Mouse (Mus musculus) urinary bladder, postnatal 36 days (tissue): Measurements from ENCODE around the gene Vgll4.
"Not testable (repeated sequence)": the region's sequence is repeated elsewhere in the genome, so short reads cannot be mapped to it uniquely, and the experiment has no call there.

ENCODE experiments used
- DNase-seq, 2 experiments: peaks; one replicate each; pipeline ENCODE4 v3.0.0; 2022; ENCODE audit warnings: low spot score in 2 of 2, mixed read lengths in 1 of 2

Vgll4 gene

DNA sequence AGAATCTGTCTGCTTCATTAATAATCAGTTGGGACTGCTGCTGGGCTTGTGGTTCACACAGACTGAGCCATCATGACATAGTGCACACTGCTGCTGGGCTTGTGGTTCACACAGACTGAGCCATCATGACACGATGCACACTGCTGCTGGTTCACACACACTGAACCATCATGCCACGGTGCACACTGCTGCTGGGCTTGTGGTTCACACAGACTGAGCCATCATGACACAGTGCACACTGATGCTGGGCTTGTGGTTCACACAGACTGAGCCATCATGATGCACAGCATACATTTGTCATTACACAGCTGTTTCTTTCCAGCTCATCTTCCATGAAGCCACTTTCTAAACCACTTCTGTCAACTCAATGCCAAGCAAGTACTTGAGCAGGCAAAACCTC, 30.1 kb downstream of the Vgll4 start:
- no peak for DNase-seq

DNA sequence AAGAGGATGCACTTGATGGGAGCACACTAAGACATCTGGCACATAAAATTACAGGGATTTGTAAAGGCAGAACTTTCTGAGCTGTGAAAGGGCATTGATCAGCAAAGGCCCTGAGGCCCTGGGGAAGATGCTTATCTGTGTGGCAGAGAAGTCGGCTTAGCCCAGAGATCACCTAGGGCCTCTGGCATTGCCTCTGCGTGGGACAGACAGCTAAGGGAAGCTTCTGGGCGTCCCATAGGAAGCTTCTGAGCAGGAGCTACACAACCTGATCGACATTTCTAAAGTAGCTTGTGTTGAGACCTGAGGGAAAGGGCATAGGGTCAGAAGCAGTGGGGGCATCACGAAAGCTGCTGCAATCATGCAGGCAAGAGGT, 32.9 kb downstream of the Vgll4 start:
- DNase-seq, result no peak

DNA sequence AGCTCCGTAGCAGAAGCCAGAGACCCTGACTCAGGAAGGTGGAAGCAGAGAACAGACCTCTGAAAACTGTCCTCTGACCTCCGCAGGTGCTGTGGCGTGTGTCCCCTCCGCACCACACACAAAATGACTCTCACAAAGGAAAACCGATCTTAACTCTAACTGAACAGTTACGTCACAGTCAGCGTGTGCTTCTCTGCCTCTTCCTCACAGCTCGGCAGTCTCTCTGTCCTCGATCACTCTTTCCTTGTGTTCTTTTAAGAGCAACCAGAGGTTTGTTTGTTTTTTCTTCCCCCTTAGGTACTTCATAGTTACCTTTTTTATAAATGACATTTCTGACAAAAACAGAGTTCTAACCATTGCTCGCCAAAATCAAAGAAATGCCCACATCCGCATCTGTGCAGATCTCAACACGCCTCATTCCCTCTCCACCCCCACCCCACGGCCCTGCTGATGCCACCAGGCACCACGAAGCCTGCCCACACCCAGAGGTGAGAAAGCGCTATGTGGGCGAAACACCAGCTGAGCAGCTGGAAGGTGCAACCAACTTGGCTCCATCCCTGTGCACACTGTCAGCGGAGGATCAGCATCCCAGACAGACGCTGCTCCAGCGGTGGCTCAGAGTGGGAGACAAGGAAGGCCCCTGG, 33.4 kb downstream of the Vgll4 start:
- no peak for DNase-seq

DNA sequence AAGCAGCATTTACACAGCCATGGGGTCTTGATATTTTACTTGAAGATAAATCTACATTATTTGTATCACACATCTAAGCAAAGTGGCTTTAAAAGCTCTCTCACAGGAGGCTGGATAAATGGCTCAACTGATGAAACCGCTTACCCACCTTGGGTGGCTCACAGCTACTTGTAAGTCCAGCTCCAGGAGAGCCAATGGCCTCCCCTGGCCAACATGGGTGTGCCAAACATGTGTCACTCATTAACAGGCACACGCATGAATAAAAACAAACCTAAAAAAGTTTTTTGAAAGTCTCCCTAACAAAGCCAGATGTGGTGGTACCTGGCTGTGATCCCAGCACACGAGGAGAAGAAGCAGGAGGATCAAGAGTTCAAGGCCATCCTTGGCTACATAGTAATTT, 34.4 kb downstream of the Vgll4 start:
- DNase-seq, result no peak

DNA sequence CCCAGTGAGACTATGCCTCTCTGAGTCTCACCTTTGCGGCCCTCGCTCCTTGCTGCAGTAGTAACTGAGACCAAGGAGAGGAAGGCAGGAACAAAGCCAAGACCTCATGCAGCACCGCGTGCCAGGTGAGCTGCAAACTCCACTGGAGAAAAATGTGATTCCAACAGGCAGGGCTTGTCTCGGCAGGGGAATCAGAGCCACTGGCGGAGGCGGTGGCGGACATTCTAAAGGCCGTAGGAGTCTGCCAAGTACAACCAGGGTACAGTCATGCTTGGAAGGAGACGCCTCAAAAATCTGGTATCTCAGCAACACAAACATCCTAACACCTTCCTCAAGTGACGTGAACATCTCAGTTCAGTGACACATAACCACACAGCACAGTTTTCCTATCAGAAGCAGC, 35.7 kb downstream of the Vgll4 start:
- no peak for DNase-seq

DNA sequence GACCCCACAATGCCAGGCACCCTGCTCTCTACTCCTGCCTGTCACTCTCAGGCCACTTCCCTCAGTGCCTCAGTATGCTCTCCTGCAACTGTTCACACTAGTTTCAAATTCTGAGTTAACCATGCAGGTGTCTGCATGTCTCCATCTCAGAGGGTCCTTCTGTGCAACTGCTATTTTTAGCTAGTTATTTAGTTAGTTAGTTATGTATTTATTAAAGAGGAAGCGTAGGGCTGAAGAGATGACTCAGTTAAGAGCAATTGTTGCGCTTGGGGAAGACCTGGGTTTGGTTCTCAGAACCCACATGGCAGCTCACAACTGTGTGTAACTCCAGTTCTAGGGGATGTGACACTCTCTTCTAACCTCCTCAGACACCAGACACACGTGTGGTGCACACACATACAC, 36.8 kb downstream of the Vgll4 start:
- DNase-seq, result no peak

DNA sequence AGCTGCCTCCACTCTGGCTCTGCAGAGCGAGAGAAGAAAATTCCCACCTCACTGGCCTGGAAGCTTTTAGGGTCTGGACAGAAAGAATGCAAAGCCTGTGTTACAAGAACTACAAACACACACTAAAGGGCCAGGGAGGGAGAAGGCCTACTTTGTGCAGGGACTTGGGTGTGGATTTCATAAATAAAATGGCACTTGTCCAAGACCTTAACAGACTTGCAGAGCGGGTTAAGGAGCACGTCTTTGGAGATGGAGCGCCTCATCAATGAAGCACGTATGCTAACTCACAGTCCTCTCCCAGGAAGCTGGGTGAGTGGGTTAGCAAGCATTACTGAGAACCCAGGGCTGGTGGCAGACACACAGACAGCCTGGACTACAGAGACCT, 37.7 kb downstream of the Vgll4 start:
- DNase-seq, result no peak

DNA sequence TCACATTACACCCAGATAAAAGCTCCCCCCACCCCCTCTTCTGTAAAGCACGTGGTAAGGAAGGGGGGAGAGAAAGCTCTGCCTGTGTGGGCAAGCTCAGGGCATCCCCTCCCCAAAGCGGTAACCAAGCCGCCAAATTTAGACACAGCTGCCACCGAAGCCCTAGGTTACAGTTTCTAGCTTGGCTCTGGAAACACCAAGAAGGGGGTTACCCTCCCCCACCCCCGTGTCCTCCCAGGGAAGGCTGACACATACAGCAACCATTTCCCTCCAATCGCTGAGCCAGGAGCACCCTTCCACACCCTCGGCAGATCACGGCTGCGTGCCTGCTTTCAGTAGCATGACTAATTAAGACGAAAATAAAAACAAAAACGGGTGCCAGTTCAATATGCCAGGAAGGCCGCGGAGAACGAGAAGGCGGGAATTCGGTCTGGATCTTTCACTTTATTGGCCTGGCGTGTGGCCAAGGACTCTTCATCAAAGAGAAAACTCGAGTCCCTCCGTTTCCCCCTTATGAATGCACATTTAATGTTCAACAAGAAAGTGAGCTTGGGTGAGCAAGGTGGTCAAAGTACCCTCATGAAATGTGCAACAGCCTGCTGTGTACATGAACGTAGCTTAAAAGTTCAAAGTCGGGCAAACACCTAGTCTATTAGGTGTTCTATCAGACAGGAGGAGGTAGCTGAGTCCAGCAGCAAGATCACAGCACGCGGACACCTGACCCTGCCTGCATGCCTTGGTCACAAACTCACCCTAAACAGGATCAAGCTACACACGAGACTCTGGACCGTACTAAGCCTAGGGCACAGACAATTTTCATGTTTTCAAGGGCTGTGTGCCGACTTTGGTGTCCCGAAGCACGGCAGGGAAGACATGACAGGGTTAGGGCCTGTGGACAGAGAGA, 38.3 kb downstream of the Vgll4 start:
- DNase-seq, result no peak

DNA sequence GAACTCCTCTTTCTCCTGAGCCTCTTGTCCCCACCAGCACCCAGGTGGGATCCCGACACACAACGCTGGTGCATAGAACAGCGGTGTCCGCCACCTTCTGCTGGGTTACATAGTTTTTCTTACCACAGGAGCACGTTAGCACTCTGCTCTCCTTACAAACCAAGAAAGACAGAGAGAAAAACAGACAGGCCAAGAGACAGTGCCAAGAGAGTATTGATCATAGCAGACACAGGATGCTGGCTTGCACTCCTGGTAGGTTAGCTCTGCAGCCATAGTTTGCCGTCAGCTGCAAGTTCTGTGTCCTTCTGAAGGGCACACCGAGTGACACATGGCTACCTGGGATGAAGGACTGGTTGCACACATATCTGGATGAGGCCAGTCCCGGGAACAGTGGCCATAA, 39.1 kb downstream of the Vgll4 start:
- no peak for DNase-seq

DNA sequence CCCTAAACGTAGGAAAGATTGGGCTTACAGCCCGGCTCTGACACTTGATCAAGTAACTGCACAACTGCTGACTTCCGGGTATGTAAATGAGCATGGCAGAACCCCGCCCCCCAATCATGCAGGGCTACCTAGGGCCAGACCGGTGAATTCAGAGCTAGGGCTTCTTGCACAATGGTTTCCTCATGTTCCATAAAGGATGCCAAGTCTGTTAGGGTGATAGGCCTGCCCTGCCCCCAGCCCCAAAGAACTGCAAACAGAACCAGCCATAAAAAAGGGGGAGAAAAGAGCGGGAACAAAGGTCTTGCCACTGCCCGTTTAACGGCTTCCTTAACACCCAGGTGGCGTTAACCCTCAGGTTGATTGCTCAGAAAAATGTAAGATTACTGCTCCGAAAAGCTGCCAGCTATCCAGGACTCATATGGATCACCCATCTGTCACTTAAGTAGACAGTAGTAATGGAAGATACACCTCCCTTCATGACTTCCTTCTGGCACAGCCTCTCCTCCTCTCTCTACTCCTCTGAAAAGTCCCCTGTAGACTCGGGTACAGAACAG, 39.7 kb downstream of the Vgll4 start:
- peak; percentile 61 to 71 for DNase-seq

DNA sequence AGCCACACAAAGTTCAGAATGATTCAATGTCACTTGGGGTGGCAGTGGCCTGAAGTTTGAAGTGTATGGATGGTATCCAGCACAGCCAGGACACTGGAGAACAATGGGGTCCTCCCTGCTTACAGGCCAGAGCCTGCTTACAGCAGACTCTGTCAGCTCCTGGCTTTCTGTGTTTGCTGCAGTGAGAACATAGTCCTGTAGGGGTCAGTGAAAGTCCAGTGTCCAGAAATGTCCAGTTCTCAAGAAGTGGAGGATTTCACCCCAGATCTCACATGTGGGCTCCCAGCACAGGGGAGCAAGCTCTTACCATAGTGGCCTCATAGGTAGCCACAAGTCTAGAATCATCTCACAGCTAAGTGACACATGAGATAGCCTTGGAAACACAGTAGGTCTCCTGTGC, 40.4 kb downstream of the Vgll4 start:
- no peak for DNase-seq

DNA sequence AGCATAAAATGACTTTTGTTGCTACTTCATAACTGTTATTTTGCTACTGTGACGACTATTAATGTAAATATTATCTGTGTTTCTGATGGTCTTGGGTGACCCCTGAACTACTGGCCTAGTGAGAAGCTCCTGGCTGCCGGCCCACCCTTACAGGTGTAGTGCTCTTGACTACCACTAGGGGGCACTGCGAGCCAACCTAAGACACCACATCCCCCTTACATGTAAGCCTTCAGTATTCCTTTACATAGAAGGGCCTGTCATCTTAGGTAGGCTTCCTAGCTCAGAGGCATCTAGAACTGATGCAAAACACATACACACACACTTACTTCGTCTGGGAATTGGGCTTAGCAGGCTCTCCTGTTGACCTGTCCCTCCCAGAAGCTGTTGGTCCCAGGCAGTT, 41.3 kb downstream of the Vgll4 start:
- DNase-seq, result peak in 1 of 2 experiments; percentile 70

DNA sequence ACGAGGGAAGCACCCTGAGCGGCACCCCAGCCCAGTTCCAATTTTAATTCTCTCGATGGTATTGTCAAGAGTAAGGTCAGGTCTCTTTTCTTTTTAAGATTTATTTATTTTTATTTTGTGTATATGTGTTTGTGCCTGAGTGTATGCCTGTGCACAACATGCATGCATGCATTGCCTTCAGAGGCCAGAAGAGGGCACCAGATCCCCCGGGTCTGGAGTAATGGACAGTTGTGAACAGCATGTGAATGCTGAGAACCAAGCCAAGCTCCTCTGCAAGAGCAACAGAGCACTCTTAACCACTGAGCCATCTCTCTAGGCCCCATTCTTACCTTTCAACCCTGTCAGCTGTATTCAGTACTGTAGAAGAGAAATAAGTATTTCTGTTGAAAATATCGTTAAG, 42.4 kb downstream of the Vgll4 start:
- no peak for DNase-seq

DNA sequence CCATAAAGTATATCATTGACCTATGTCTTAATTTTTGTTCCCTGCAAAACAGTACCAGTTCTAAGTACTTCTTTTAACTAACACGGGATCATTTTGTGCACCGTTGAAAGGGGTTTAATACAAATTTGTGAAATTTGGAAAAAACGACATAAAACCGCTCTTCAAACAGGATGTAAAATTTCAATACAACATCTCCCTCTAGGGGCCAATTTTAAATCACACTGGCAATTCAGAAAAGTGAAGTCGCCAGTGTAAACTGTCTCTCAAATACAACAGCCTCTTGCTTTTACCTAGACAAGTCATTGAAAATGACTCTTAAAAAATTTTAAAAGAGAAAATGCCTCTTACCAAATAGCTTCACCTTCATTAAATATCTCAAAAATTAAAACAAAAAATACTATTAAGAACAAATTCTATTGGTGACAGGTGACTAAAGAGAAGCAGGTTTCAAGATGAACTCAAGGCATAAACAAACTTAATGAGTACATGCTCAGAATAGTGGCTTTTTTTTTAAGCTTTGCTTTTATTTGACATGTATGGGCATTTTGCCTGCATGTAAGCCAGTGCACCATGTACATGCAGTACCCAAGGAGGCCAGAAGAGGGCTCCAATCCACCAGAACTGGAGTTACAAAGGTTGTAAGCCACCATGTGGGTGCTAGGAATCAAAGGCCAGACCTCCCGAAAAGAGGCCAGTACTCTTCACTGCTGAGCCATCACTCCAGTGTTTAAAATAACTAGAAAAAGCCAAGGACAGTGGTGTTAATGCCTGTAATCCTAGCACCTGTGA, 43.2 kb downstream of the Vgll4 start:
- no peak for DNase-seq

DNA sequence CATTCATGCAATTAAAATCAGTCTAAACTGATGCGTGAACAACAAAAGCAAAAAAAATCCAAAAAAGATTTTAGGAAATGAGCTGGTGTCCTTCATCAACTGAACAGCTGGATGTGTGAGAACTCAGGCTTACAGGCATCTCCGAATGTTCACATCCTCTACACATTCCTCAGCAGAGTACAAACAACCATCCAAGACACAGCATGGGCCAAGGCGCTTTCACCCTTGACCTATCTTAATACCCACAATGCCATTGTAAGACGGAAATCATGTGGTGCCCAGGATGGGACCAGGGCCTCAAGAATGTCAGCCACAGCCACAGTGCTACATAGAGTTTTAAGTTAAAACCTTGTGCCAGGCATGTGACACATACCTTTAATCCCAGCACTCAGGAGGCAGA, 44.6 kb downstream of the Vgll4 start:
- DNase-seq, result no peak

DNA sequence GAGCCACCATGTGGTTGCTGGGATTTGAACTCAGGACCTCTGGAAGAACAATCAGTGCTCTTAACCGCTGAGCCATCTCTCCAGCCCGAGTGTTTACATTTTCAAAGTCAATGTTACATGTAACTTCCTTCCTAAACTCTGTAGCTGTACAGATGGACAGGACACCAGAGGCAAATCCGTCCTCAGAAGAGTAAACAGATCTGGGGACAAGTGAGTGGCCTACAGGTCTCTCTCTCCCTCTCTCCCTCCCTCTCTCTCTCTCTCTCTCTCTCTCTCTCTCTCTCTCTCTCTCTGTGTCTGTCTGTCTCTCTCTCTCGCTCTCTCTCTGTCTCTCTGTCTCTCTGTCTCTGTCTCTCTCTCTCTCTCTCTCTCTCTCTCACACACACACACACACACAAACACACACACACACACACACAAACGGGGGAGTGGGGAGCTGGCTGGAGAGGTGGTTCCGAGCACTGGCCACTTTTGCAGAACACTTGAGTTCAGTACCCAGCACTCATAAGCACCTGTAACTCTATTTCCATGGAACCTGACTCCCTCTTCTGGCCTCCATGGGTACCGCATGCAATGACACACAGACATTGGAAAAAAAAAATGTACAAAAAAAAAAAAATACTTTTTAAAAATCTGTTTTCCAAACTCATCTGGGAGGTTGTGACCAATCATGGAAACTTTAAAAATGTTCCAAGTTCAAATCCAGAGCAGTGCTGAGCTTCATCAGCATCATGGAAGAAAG, 47.3 kb downstream of the Vgll4 start:
- not testable (repeated sequence) for DNase-seq

DNA sequence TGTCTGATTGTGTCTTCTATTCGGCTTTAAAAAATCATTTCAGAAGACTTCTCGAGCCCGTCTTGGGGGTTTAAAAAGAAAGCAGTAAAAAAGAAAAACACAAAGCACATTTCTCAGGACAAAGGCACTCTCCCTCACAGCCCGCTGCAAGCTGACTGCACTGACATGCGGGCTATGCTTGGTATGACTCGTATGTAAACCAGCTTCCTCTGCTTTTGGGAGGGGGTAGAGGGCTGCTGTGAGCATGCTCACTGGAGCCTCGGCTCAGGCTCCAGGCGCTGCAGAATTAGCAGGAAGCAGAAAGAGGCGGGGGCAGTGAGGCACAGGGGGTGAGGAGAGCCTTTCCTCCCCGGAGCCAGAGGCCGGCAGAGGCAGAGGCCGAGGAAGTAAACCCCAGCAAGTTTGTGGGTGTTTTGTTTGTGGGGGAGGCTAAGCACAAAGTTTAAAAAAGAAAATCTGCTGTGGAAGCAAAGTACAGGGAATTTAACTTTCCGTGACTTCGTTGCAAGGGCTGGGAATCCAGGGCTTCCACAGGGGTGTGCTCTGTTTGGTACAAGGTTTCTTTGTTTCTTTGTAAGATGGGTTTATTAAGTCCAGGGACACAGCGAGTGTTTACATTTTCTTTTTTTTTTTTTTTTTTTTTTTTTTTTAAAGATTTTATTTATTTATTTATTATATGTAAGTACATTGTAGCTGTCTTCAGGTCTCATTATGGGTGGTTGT, 48.0 kb downstream of the Vgll4 start:
- DNase-seq, result peak; percentile 56 to 83

DNA sequence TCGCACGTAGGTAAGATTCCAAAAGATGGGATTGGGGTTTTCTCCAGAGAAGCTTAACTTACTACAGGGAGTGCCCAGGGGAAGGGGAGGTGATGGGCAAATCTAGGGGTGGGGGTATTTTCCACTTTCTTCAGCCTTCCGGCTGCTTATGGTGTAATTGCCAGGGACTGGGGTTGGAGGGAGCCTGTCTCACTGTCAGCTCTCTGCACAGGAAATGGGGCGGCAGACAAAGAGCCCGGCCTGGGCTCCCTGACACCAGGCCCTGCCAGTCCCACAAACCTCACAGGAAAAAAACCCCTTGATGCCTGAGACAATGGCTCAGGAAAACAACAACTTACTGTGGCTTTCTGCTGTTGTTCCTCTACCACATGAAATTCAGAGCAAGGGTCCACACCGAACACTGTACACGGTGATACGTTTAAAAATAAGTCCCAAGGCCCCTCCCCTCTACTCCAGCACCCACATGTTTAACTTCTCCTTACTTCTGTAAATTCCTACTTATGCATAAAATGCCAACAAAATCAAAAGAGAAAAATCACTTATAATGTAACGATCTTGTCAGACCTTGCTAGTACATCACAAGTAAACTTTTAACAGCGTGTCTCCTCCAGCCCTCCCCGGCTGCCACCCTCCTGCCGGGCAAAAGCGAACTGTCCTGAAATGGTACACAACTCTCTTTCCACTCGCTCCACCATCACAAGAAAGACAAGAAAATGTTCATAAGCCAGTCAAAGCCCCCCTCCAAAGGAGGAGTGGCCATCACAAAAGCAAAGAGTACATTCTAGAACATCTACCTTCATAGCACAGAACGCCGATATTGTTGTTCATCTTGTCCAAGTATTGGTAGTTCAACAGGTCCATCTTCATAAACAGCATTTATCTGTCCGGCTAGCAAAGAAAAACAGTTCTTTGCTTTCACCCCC, 49.0 kb downstream of the Vgll4 start:
- no peak for DNase-seq

DNA sequence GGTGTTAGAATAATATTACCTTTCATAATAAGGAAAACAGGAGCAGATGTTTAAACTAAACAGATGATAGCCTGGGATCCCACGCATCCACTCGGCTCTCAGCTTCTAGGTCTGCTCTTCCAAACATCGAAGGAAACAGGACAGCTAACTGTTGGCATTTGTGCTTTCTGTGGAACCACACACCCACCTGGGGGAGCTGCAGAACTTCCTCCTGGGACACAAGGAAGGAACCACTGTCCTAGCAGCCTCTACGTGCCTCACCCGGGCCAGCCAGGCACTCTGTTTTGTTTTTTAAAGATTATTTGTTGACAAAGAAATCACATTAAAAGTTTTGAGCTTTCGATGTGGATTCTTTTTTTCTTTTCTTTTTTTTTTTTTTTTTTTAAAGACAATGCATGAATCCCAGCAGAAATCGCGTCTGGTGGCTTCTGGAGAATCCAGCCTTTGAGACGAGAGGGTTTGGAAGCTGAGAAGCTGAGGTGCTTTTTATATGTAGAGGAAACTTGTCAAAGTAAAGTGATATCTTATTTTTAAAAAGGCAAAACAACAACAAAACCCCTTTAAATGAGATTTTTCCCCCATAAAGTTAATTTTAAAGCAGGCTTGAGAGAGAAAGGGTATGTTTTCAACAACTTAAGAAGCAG, 50.0 kb downstream of the Vgll4 start:
- DNase-seq, result no peak
